Mouse (Mus musculus) MEL-GATA-1-ER (cell line): ENCODE results near the gene Camkmt.

Experiments
- DNase-seq: peaks from one replicate; pipeline ENCODE4 v3.0.0-alpha.2; 2012; ENCODE audit warnings: low read depth; ENCODE audit errors: extremely low read depth

Gene Camkmt

GRCm38 (mm10) chr17:85367319-85367718 is 277.0 kb downstream of the Camkmt start:
- no peak for DNase-seq

- DNase-seq = no peak
Measured at GRCm38 (mm10) chr17:85368776-85369175, 278.4 kb downstream of the Camkmt start.

GRCm38 (mm10) chr17:85372076-85372475 is 281.7 kb downstream of the Camkmt start:
- no peak for DNase-seq

GRCm38 (mm10) chr17:85372523-85372922 is 282.2 kb downstream of the Camkmt start:
- DNase-seq = no peak

GRCm38 (mm10) chr17:85374100-85374833 is 283.9 kb downstream of the Camkmt start:
- no peak for DNase-seq

GRCm38 (mm10) chr17:85374834-85375176 is 284.5 kb downstream of the Camkmt start:
- no peak for DNase-seq

- no peak for DNase-seq
Measured at GRCm38 (mm10) chr17:85375523-85375922, 285.2 kb downstream of the Camkmt start.

- no peak for DNase-seq
Measured at GRCm38 (mm10) chr17:85377496-85377895, 287.1 kb downstream of the Camkmt start.

- DNase-seq = no peak
Measured at GRCm38 (mm10) chr17:85379101-85379500, 288.7 kb downstream of the Camkmt start.

GRCm38 (mm10) chr17:85381578-85382223 is 291.3 kb downstream of the Camkmt start:
- no peak for DNase-seq

GRCm38 (mm10) chr17:85382344-85382743 is 292.0 kb downstream of the Camkmt start:
- DNase-seq = no peak

GRCm38 (mm10) chr17:85382906-85383305 is 292.6 kb downstream of the Camkmt start:
- peak; percentile 65 for DNase-seq

GRCm38 (mm10) chr17:85393091-85393890 is 302.9 kb downstream of the Camkmt start:
- no peak for DNase-seq

GRCm38 (mm10) chr17:85393891-85394321 is 303.6 kb downstream of the Camkmt start:
- no peak for DNase-seq

GRCm38 (mm10) chr17:85395502-85395901 is 305.1 kb downstream of the Camkmt start:
- peak; percentile 76 for DNase-seq

- no peak for DNase-seq
Measured at GRCm38 (mm10) chr17:85400751-85401150, 310.4 kb downstream of the Camkmt start.

- DNase-seq = no peak
Measured at GRCm38 (mm10) chr17:85405161-85405560, 314.8 kb downstream of the Camkmt start.

GRCm38 (mm10) chr17:85406195-85406594 is 315.8 kb downstream of the Camkmt start:
- DNase-seq = no peak

GRCm38 (mm10) chr17:85428831-85429230 is 338.5 kb downstream of the Camkmt start:
- DNase-seq = no peak

GRCm38 (mm10) chr17:85432923-85433322 is 342.6 kb downstream of the Camkmt start:
- DNase-seq = no peak

GRCm38 (mm10) chr17:85443036-85443435 is 352.7 kb downstream of the Camkmt start:
- no peak for DNase-seq

GRCm38 (mm10) chr17:85454419-85454983 is 364.1 kb downstream of the Camkmt start:
- no peak for DNase-seq
